Mouse (Mus musculus) cortical plate, adult 2 months (tissue): Measurements from ENCODE around the gene Coq10a.

Experiments used
- CTCF ChIP-seq: fragments of 200-500 bp; IDR thresholded peaks from 2 replicates; pipeline ENCODE4 v1.5.1; 2011; ENCODE audit warnings: mild to moderate bottlenecking, control low read depth, low read length; ENCODE audit not compliant: insufficient read depth; ENCODE audit errors: extremely low read depth
- POLR2A ChIP-seq: fragments of 200-500 bp; IDR thresholded peaks from 2 replicates; pipeline ENCODE4 v1.6.1; 2011; ENCODE audit warnings: mild to moderate bottlenecking, low read length, control low read depth; ENCODE audit not compliant: insufficient read depth; ENCODE audit errors: extremely low read depth

- TF ChIP-seq CTCF (no peak), POLR2A (no peak)
These were observed 29.8 kb downstream of the Coq10a start for GRCm38 (mm10) chr10:128338948-128339347.
